11 mouse cellular contexts compared by ENCODE assay signal in the genomic region with DNA sequence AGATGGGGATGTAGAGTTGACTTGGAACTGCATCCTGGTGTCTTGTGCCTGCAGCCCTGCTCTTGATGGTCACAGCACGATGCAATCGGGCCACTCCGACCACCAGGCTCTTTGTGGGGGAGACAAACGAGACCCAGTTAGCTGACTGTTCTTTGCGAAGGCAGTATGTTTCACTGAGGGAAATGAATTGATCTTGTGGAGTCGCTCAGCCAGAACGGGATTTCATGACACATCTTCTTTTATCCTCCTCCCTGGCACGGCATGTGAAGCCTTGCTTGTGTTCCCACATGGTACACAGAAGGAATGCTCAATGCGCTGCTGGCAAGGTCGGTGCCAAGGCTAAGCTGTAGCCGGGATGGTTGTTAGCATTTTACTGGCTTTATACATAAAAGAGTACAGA.
DNase-seq lines count a peak whose midpoint lies in the region; ATAC-seq lines count a peak whose summit lies in the region.
"Had no signal": no experiment of that assay in that cellular context is flagged by ENCODE, and none has a peak within 500 bp of the region (broad histone marks: within the 10 kb centered on the region; RNA-seq: fewer than 3 reads in every experiment).

No protein-coding gene starts in this region.

- intact Hi-C loops in left cerebral cortex, postnatal 14 days (cut with DNase I) = no loop called here
- intact Hi-C loops in gastrocnemius, postnatal 36 days (cut with DNase I) = no loop called here

- peak; percentile 94 for ATAC-seq in frontal cortex, adult (ENCODE audit: low TSS enrichment)

- DNase-seq in adrenal gland, adult (ENCODE audit: inconsistent age in 2 of 2, low spot score in 1 of 2) = peak; percentile 88 to 91
- peak; percentile 65 for DNase-seq in adrenal gland, postnatal 25 days
- peak; percentile 67 to 82 for DNase-seq in left cerebral cortex, postnatal 14 days (ENCODE audit: low spot score in 2 of 2)
- DNase-seq in gastrocnemius, postnatal 36 days = no peak
- DNase-seq in spleen, postnatal 10 days (ENCODE audit: low spot score in 2 of 2) = no peak
- DNase-seq in spleen, adult 18-20 months = no peak
- DNase-seq in heart, adult 11 months = no peak
- DNase-seq: heart, adult 2 months; kidney, postnatal 14 days; lung, embryonic 14.5 days had no signal

Comparison
In these comparisons a context has a peak if more than half of its experiments do, and no peak if none do; other contexts are left out.
1. DNase-seq: peak in adrenal gland, adult (2 of 2), adrenal gland, postnatal 25 days (single experiment) and left cerebral cortex, postnatal 14 days (2 of 2); none in gastrocnemius, postnatal 36 days (0 of 2), spleen, postnatal 10 days (0 of 2), spleen, adult 18-20 months (0 of 2) and heart, adult 11 months (single experiment).